Mouse (Mus musculus) stomach, embryonic 14.5 days (tissue): ENCODE results near the gene Fndc3a. TPM values are rescaled to one million over a fixed set of nuclear protein-coding genes. Genes with fewer than 3 reads are reported as not detected.

Source experiments
- ATAC-seq: fragments of 200-750 bp; cut with Nextera tagmentation; 2 replicates; pipeline ENCODE4 v1.8.0; 2017; ENCODE audit warnings: low read depth, moderate TSS enrichment; ENCODE audit not compliant: insufficient number of reproducible peaks, insufficient read depth, low FRiP score
- H3K27ac ChIP-seq: fragments of 300-500 bp; sonication (generic); 2 replicates; pipeline ENCODE4 v1.5.1; 2014; ENCODE audit warnings: mild to moderate bottlenecking, low read length, moderate library complexity, mixed read lengths
- H3K27me3 ChIP-seq: fragments of 300-500 bp; sonication (generic); 2 replicates; pipeline ENCODE4 v1.6.1; 2014; ENCODE audit warnings: low read length, control low read depth, mixed read lengths; ENCODE audit not compliant: control insufficient read depth, insufficient read depth
- H3K36me3 ChIP-seq: fragments of 300-500 bp; sonication (generic); 2 replicates; pipeline ENCODE4 v1.6.1; 2014; ENCODE audit warnings: mild to moderate bottlenecking, control low read depth, low read length, moderate library complexity, mixed read lengths; ENCODE audit not compliant: control insufficient read depth, insufficient read depth
- H3K4me1 ChIP-seq: fragments of 300-500 bp; sonication (generic); 2 replicates; pipeline ENCODE4 v1.6.1; 2014; ENCODE audit warnings: low read length, control low read depth, mixed read lengths; ENCODE audit not compliant: control insufficient read depth, insufficient read depth
- H3K4me2 ChIP-seq: fragments of 300-500 bp; sonication (generic); replicated peaks from 2 replicates; pipeline ENCODE4 v1.6.1; 2014; ENCODE audit warnings: low read depth, low read length, control low read depth
- H3K4me3 ChIP-seq: fragments of 300-500 bp; sonication (generic); 2 replicates; pipeline ENCODE4 v1.5.1; 2014; ENCODE audit warnings: low read depth, low read length, control low read depth
- H3K9ac ChIP-seq: fragments of 300-500 bp; sonication (generic); replicated peaks from 2 replicates; pipeline ENCODE4 v1.6.1; 2014; ENCODE audit warnings: low read depth, mild to moderate bottlenecking, control low read depth, low read length, moderate library complexity, mixed read lengths
- H3K9me3 ChIP-seq: fragments of 300-500 bp; sonication (generic); 2 replicates; pipeline ENCODE4 v1.6.1; 2016; ENCODE audit warnings: low read depth, low read length, control low read depth; ENCODE audit not compliant: control insufficient read depth
- WGBS: fragments of 180-500 bp; shearing (Covaris S2); extraction: QIAGEN DNeasy Blood & Tissue Kit; methylation state at CpG from one replicate; pipeline ENCODE4 v1.1.7; 2014; 5-methylcytosine and 5-hydroxymethylcytosine counted together
- polyA plus RNA-seq: library from polyadenylated mRNA; unstranded; fragments of >200 nt; fragmentation: Nextera tagmentation; extraction: Ambion mirVana; gene quantifications from 2 replicates; pipeline ENCODE4 v1.2.1, GENCODE M21; 2014

The Fndc3a gene
- 37.9 and 43.8 TPM in 2 replicates for polyA plus RNA-seq

GRCm38 (mm10) chr14:72709710-72710340 is at the start of gene Fndc3a:
Gene Fndc3a (minus strand): TSS chr14:72710003.
- no peaks in the 10 kb centered on the region for H3K9me3 ChIP-seq
- H3K36me3 ChIP-seq = no peaks in the 10 kb centered on the region
- H3K4me2 ChIP-seq = peak within 1 kb of the TSS; percentile 76
- H3K4me3 ChIP-seq = peak within 1 kb of the TSS; percentile 87
- WGBS = 1% methylated on average over 76 of the region's 82 CpGs
- ATAC-seq = peak; percentile 91
- peak within 1 kb of the TSS; percentile 85 for H3K9ac ChIP-seq
- H3K27ac ChIP-seq = peak within 1 kb of the TSS; percentile 86
- H3K4me1 ChIP-seq = peaks cover 4% of the 10 kb centered on the region; the same call in 1 of the 2 replicates
- H3K27me3 ChIP-seq = no peaks in the 10 kb centered on the region

GRCm38 (mm10) chr14:72752893-72753292 is 43.1 kb upstream of the Fndc3a start:
- no peaks in the 10 kb centered on the region for H3K36me3 ChIP-seq
- H3K4me1 ChIP-seq = no peaks in the 10 kb centered on the region
- no peak overlapping the region for H3K4me3 ChIP-seq
- no peak overlapping the region for H3K9ac ChIP-seq
- H3K27me3 ChIP-seq = no peaks in the 10 kb centered on the region
- H3K27ac ChIP-seq = no peak overlapping the region
- no peak overlapping the region for H3K4me2 ChIP-seq
- no peak for ATAC-seq
- no peaks in the 10 kb centered on the region for H3K9me3 ChIP-seq
- WGBS = 85% methylated on average over 6 of the region's 6 CpGs

GRCm38 (mm10) chr14:72750426-72751182 is 40.8 kb upstream of the Fndc3a start:
- Histone ChIP-seq H3K9me3 (no peaks in the 10 kb centered on the region), H3K36me3 (no peaks in the 10 kb centered on the region), H3K27me3 (no peaks in the 10 kb centered on the region), H3K4me2 (no peak overlapping the region), H3K4me1 (no peaks in the 10 kb centered on the region), H3K27ac (no peak overlapping the region), H3K4me3 (no peak overlapping the region), H3K9ac (no peak overlapping the region)
- WGBS = 64% methylated on average over 5 of the region's 5 CpGs
- ATAC-seq = no peak

- no peak overlapping the region for H3K27ac ChIP-seq
- WGBS = 88% methylated on average over 5 of the region's 5 CpGs
- no peaks in the 10 kb centered on the region for H3K27me3 ChIP-seq
- H3K9me3 ChIP-seq = no peaks in the 10 kb centered on the region
- no peaks in the 10 kb centered on the region for H3K4me1 ChIP-seq
- no peaks in the 10 kb centered on the region for H3K36me3 ChIP-seq
- H3K9ac ChIP-seq = no peak overlapping the region
- H3K4me2 ChIP-seq = no peak overlapping the region
- no peak overlapping the region for H3K4me3 ChIP-seq
- ATAC-seq = no peak
Observed at GRCm38 (mm10) chr14:72748331-72748730, 38.5 kb upstream of the Fndc3a start.

- H3K4me2 ChIP-seq = no peak overlapping the region
- no peak overlapping the region for H3K9ac ChIP-seq
- H3K4me3 ChIP-seq = no peak overlapping the region
- WGBS = 45% methylated on average over 3 of the region's 3 CpGs
- H3K27ac ChIP-seq = no peak overlapping the region
- no peak for ATAC-seq
- no peaks in the 10 kb centered on the region for H3K36me3 ChIP-seq
- H3K4me1 ChIP-seq = no peaks in the 10 kb centered on the region
- H3K9me3 ChIP-seq = no peaks in the 10 kb centered on the region
- H3K27me3 ChIP-seq = no peaks in the 10 kb centered on the region
Observed at GRCm38 (mm10) chr14:72741667-72742066, 31.9 kb upstream of the Fndc3a start.

- Histone ChIP-seq H3K27ac (no peak overlapping the region), H3K36me3 (no peaks in the 10 kb centered on the region), H3K9ac (no peak overlapping the region), H3K9me3 (no peaks in the 10 kb centered on the region), H3K27me3 (no peaks in the 10 kb centered on the region), H3K4me2 (no peak overlapping the region), H3K4me1 (no peaks in the 10 kb centered on the region), H3K4me3 (no peak overlapping the region)
- ATAC-seq = no peak
- WGBS = 82% methylated on average over 5 of the region's 5 CpGs
Observed at GRCm38 (mm10) chr14:72740336-72740735, 30.5 kb upstream of the Fndc3a start.

GRCm38 (mm10) chr14:72739484-72740208 is 29.8 kb upstream of the Fndc3a start:
- no peak for ATAC-seq
- no peak overlapping the region for H3K4me2 ChIP-seq
- no peaks in the 10 kb centered on the region for H3K9me3 ChIP-seq
- H3K4me1 ChIP-seq = no peaks in the 10 kb centered on the region
- no peaks in the 10 kb centered on the region for H3K36me3 ChIP-seq
- H3K4me3 ChIP-seq = no peak overlapping the region
- H3K9ac ChIP-seq = no peak overlapping the region
- H3K27me3 ChIP-seq = no peaks in the 10 kb centered on the region
- H3K27ac ChIP-seq = no peak overlapping the region
- WGBS = 57% methylated on average over 8 of the region's 8 CpGs

- Histone ChIP-seq H3K36me3 (no peaks in the 10 kb centered on the region), H3K4me1 (no peaks in the 10 kb centered on the region), H3K4me3 (no peak overlapping the region), H3K4me2 (no peak overlapping the region), H3K27me3 (no peaks in the 10 kb centered on the region), H3K9ac (no peak overlapping the region), H3K27ac (no peak overlapping the region), H3K9me3 (no peaks in the 10 kb centered on the region)
- no peak for ATAC-seq
- 82% methylated on average over 4 of the region's 4 CpGs for WGBS
Observed at GRCm38 (mm10) chr14:72738776-72739175, 29.0 kb upstream of the Fndc3a start.
